Mouse (Mus musculus) heart, adult 11 months (tissue): ENCODE data around the gene Eprs.

Experiments used
- DNase-seq: peaks from one replicate; pipeline ENCODE4 v3.0.0; 2022

Gene Eprs

DNA sequence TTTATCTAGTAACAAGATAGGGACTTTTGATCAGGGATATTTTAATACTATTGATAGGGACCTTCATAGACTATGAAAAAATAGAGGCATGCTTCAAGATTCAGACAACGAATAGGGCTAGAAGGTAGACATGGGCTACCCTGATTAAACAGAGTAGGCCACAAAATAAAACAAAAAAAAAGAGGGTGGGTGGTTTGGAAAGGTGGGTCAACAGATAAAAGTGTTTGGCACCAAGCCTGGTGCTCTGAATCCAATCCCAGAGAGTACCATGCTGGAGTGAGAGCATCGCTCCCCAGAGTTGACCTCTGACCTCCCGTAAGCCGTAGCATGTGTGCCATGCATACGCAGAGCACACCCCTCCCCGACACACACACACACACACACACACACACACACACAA, 89.6 kb downstream of the Eprs start:
- DNase-seq, result no peak

DNA sequence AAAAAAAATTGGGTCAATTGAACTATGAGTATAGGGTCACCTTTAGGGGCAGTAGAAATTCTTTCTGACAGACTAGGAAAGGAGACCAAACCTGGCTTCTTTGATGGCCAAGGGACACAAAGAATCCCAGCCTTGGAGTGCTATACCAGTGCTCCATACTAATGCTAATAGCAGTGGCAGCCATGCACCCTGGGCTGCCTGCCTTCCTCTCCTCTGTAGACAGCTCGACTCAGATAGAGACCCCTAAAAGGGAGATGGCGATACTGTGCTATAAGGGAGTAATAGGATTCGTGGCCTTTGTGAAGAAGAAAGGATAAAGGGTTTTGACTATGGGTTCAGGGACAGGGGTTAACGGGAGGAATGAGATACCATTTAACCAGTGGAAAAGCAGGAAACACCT, 91.3 kb downstream of the Eprs start:
- no peak for DNase-seq

DNA sequence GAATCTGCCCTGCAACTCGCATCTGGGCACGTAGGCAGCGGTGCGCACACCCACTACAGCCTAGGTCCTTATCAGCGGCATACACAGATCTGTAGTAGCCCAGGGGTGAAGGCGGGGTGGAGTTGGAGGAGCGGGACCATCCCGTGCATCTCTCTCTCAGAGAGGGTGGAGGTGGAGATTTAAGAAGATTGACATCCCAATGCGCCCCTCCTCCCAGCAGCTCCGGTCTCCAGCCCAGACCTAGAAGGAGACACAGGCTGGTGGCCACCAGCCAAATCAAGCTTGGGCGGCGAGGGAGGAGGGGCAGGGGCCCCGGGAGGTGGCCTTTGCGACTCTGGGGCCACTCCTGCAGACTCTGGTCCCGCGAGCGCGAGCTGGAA, 91.7 kb downstream of the Eprs start, which contains the start of gene Slc30a10:
TSS of gene Slc30a10 (plus strand) at position 274 of the 380 bp plus-strand sequence.
- DNase-seq, result no peak

DNA sequence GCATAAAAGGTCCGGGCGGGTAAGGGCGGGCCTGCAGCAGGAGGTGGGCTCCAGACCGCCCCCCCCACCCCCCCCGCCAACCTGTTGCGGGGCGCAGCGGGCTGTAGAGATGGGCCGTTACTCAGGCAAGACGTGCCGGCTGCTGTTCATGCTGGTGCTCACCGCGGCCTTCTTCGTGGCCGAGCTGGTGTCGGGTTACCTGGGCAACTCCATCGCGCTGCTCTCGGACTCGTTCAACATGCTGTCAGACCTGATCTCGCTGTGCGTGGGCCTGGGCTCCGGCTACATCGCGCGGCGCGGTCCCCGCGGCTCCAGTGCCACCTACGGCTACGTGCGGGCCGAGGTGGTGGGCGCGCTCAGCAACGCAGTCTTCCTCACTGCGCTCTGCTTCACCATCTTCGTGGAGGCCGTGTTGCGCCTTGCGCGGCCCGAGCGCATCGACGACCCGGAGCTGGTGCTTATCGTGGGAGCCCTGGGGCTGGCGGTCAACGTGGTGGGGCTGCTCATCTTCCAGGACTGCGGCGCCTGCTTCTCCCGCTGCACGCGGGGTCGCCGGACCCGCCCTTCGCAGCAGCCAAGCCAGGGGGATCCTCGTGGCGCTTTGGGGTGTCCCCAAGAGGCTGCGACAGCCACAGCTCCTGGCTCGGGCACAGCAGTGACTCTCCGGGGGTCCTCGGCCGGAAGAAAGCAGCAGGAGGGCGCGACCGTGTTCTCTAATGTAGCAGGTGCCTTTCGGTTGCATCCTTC, 92.3 kb downstream of the Eprs start:
- no peak for DNase-seq

DNA sequence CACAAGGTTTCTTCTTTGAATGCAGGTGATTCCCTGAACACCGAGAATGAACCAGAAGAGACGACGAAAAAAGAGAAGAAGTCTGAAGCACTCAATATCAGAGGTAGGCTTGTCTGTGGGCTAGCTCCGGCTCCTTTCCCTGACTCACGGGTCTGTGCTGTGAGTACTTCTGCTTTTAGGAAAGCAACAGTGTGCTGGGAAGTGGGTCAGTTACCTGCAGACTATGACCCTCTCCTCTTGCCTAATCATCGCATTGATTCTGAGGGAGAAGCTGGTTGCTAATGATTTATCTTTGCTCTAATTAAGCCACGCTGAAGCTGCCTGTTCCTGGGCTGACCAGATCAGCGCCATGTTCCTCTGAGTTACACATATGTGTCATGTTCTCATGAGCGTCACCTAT, 93.5 kb downstream of the Eprs start:
- DNase-seq, result no peak

DNA sequence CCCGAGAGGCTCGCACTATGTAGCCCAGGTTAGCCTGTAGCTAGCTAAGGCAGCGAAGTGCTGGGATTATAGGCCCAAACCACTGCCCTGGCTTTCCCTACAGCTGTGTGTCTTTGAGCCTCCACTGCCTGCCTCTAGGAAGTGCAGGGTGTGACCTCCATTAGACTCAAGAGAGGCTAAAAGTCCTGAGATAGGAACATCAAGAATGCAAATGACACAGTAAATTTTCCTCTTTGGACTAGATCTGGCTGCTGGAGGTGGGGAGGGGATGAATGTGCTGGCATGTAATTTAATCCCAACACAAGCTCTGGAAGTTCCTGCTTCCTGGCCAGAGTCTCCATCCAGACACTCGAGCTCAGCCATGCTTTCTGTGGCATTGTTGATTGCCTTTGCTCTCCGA, 97.3 kb downstream of the Eprs start:
- DNase-seq, result no peak

DNA sequence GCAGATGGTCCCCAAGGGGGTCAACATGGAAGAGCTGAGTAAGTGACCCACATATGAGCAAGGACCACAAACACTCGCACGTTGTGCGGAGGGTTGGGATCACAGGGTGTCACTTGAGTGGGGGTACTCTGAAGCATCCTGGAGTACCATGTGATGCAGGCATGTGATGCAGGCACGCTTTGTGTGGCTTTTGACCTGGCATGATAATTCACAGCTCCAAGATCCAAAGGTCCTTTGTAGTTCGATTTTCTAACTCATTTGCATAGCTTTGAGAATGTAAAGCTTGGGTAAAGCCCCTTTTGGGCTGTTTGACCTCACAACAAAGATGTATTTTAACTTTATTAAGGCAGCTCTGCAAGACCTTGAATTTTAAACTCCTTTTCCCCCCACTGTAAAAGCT, 100.0 kb downstream of the Eprs start:
- no peak for DNase-seq

DNA sequence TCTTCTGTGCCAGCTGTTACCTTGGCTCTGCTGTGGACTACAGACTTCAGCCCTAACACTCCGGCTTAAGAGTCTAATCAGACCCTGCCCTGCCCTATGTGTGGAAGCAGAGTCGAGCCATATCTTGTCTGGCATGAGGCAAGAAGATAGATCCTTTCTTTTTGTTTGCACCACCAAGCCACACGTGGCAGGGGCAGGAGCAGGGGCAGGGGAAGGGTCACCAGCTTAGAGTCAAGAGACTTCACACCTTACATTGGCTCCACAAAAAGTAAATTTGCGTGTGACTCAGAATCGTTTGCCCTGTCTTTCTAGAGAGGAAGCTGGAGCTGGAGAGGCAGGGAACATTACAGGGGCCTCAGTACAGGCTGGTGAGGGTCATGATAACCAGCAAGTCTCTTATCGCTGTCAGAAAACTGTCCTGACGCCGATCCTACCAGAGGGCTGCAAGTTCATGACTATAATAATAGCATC, 106.7 kb downstream of the Eprs start:
- DNase-seq, result no peak

DNA sequence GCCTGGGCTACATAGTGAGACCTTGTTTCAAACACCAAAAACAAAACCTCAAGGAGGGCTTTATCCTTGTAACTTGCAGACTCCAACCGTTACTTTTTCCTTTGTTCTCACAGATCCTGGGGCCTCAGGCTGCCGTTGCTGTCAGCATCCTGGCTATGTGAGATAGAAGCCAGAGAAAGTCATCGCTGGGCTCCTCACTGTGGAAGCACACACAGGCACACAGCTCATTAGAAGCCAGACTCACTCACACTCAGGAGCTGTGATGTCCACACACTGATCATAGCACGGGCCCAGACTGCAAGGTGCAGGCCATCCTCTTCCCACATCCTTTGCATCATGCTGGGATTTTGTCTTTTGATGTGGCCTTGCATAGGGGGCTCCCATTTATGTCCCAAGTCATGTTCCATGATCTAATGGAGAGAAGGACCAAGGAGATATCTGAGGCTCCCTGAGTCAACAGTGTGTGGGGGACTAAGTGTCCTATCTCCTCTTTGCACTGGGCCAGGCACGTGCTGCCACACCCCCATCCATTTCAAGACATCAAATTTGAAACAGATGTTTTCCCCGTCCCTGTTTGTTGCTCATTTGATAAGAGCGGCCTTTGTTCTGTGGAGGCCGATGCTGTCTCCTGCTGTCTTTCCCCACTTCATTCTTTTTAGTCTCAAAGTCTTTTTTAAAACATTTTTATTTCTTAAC, 109.3 kb downstream of the Eprs start:
- no peak for DNase-seq

DNA sequence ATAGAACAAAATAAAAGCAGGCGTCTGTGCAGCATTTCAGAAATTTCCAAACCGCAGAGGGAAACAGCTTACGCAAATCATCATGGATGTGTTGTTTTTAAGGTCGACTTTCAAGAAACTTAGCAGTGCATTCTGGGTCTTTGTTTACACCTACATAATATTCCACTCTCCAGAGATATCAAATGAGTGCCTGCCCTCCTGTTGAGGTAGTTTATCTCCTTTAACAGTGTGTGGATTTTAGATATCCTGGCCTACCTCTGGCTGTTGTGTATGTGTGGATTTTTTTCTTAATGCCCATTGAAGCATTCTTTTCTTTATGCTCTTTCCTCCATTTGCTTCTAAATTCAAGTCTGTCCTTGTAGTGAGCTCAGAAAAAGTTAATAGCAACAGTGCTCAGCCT, 109.9 kb downstream of the Eprs start:
- DNase-seq, result no peak

DNA sequence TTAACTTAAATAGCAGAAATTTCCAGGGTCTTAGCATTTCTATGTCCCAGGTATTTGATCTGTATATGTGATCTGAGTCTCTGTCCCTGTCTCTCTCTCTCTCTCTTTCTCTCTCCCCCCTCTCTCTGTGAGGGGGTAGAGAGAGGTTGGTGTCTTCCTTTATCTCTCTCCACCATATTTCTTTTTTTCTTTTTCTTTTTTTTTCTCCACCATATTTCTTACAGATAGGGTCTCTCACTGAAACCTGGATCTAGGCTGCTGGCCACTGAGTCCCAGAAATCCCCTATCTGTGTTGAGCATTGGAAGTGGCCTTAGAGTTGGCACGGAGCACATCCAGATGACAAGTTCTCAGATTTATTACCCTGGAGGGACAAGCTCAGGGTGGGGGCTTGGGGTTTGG, 110.6 kb downstream of the Eprs start:
- no peak for DNase-seq
